ENCODE assay signal across 11 mouse cellular contexts in genomic region chr3:105559456-105559855, GRCm38 (mm10).
DNase-seq lines count a peak whose midpoint lies in the region; ATAC-seq and TF ChIP-seq lines count a peak whose summit lies in the region.
"Had no signal": no experiment of that assay in that cellular context is flagged by ENCODE, and none has a peak within 500 bp of the region (broad histone marks: within the 10 kb centered on the region; RNA-seq: fewer than 3 reads in every experiment).

No protein-coding gene starts in this region.

- no peaks in the 10 kb centered on the region; the same call in 1 of the 2 replicates for H3K4me1 ChIP-seq in limb, embryonic 14.5 days (ENCODE audit: control insufficient read depth, insufficient read depth, low read length)

- ATAC-seq in limb, embryonic 14.5 days (ENCODE audit: low FRiP score, low read depth): peak; percentile 73

- no peak overlapping the region for H3K4me3 ChIP-seq in limb, embryonic 14.5 days (replicated peaks; ENCODE audit: low read length)

- no peak overlapping the region for H3K4me2 ChIP-seq in limb, embryonic 14.5 days (replicated peaks; ENCODE audit: low read depth, low read length, severe bottlenecking)

- peak; percentile 55 to 70 for DNase-seq in frontal cortex, adult 2 months (ENCODE audit: extremely low spot score in 1 of 2, low spot score in 1 of 2)
- no peak for DNase-seq in frontal cortex, postnatal 14 days (ENCODE audit: low spot score in 2 of 2)
- peak; percentile 77 for DNase-seq in right cerebral cortex, adult 18-20 months
- DNase-seq in right cerebral cortex, postnatal 10 days (ENCODE audit: low spot score in 2 of 2): no peak
- DNase-seq in limb, embryonic 14.5 days (ENCODE audit: low spot score): no peak
- no peak for DNase-seq in thymus, postnatal 25 days
- no peak for DNase-seq in cerebellum, postnatal 36 days
- DNase-seq in lung, postnatal 10 days: no peak
- DNase-seq: B cell, adult 2 months; lung, postnatal 4 days; spleen, adult 18-20 months had no signal

- 28% methylated on average over 2 of the region's 2 CpGs for WGBS in limb, embryonic 14.5 days

- H3K36me3 ChIP-seq in limb, embryonic 14.5 days (ENCODE audit: control insufficient read depth, insufficient read depth, low read length): no peaks in the 10 kb centered on the region

- H3K27ac ChIP-seq in limb, embryonic 14.5 days (replicated peaks; ENCODE audit: low read depth, low read length): no peak overlapping the region

- H3K9me3 ChIP-seq in limb, embryonic 14.5 days (ENCODE audit: control insufficient read depth, low read length): no peaks in the 10 kb centered on the region

- no peak overlapping the region for H3K9ac ChIP-seq in limb, embryonic 14.5 days (ENCODE audit: low read depth, low read length, severe bottlenecking)

- no peaks in the 10 kb centered on the region for H3K27me3 ChIP-seq in limb, embryonic 14.5 days (ENCODE audit: control insufficient read depth, insufficient read depth, low read length)

- no peak for TF ChIP-seq POLR2A in limb, embryonic 14.5 days (IDR thresholded peaks at IDR 0.05; ENCODE audit: borderline replicate concordance, extremely low read depth, insufficient read depth, insufficient read length)

Comparison
In these comparisons a context has a peak if more than half of its experiments do, and no peak if none do; other contexts are left out.
1. DNase-seq: peak in frontal cortex, adult 2 months (2 of 2) and right cerebral cortex, adult 18-20 months (single experiment); none in frontal cortex, postnatal 14 days (0 of 2), right cerebral cortex, postnatal 10 days (0 of 2), limb, embryonic 14.5 days (single experiment), thymus, postnatal 25 days (single experiment), cerebellum, postnatal 36 days (0 of 2) and lung, postnatal 10 days (single experiment).